Mouse (Mus musculus): ENCODE measurements around the gene Lztfl1. TPM values are rescaled to one million over a fixed set of nuclear protein-coding genes. Genes with fewer than 3 reads are reported as not detected.
A peak's percentile ranks its signal among the peaks of the same experiment; 100 is the strongest.
"Not testable (repeated sequence)": the region's sequence is repeated elsewhere in the genome, so short reads cannot be mapped to it uniquely, and the experiment has no call there.

Gene Lztfl1
- polyA plus RNA-seq, 1 experiment = not detected

DNA sequence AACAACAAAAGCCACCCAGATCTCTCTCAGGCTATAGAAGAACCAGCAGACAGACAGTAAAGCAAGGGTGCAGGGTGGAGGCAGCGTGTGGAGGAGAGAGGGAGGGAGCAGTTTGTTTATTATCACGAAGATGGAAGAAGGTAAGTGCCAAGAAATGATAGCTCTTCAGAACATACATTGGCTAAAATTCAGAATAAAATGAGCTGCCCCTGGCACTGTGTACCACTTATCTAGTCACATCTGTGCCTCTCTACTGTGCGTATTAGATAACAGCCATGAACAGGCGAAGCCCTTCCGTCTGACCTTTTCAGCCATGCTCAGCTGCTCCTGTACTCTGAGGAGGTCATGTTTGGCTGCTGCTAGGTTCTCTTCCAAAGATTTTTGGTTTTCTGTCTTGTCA lies 15.7 kb downstream of the Lztfl1 start:
- no peak overlapping the region for H3K4me3 ChIP-seq (ENCODE audit: insufficient read depth, low read depth, low read length)
- H3K4me1 ChIP-seq (ENCODE audit: control insufficient read depth, insufficient read depth, low read length) = no peaks in the 10 kb centered on the region
- TF ChIP-seq CTCF (IDR thresholded peaks at IDR 0.05; ENCODE audit: insufficient read depth, low read depth, low read length) (no peak), POLR2A (IDR thresholded peaks at IDR 0.05; ENCODE audit: insufficient read depth, low read depth, low read length) (no peak)
- no peak overlapping the region for H3K27ac ChIP-seq (ENCODE audit: insufficient read depth, low read depth, low read length)
- 93% methylated on average over 5 of the region's 5 CpGs for WGBS

DNA sequence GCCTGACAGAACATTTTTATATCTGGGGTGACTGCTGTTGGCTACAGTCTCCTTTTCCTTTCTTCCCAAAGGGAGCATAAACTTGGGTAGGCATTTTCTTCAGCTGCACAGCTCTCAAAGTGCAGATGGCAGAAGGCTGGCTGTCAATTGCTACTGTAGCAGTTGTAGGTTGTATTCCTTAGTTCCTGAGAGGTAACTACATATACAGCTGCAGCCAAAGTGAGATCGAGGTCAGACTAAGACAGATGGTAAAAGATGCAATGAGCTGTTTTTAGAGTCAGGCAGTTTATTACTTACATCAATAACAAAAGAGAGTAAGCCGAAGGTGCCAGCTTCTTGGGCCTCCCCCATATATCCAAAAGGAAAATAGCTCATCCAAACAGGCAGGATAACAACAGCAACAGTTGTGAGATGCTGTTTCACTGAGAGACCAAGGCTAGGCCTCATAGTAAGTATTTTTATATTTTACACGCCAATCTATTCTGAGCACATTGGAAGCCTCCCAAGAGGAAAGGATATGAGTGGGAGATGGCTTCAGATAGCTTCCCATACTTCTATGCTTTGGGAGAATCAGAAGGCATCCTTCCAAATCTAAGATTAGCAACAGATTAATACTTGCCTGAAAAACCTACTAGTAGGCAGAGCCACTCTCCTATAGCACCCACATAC lies 21.7 kb downstream of the Lztfl1 start:
- Histone ChIP-seq H3K4me3 (ENCODE audit: insufficient read depth, low read depth, low read length) (no peak overlapping the region), H3K27ac (ENCODE audit: insufficient read depth, low read depth, low read length) (no peak overlapping the region), H3K4me1 (ENCODE audit: control insufficient read depth, insufficient read depth, low read length) (no peaks in the 10 kb centered on the region)
- no peak for TF ChIP-seq POLR2A (IDR thresholded peaks at IDR 0.05; ENCODE audit: insufficient read depth, low read depth, low read length)
- TF ChIP-seq CTCF (IDR thresholded peaks at IDR 0.05; ENCODE audit: insufficient read depth, low read depth, low read length) = no peak
- 64% methylated on average over 3 of the region's 3 CpGs for WGBS

DNA sequence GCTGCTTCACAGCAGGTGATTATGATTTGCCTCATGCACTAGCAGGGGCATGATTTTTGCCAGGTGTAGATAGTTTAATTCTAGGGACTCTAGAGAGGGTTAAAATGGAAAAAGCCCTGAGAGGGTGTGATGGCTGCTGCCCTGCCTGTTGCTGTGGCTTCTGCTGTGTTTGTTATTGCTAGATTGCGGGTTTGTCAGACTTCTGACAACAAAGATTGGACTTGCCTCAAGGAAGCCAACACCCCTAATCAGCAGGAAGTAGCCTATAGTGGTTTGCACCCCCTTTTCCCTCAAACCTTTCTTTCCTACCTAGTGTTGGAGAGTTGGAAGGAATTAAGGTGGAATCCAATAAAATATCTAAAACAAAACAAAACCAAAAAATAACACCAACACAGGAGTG lies 29.3 kb downstream of the Lztfl1 start:
- Histone ChIP-seq H3K27ac (ENCODE audit: insufficient read depth, low read depth, low read length) (no peak overlapping the region), H3K4me1 (ENCODE audit: control insufficient read depth, insufficient read depth, low read length) (no peaks in the 10 kb centered on the region), H3K4me3 (ENCODE audit: insufficient read depth, low read depth, low read length) (no peak overlapping the region)
- WGBS = 80% methylated on average over 1 of the region's 1 CpGs
- no peak for TF ChIP-seq POLR2A (IDR thresholded peaks at IDR 0.05; ENCODE audit: insufficient read depth, low read depth, low read length)
- no peak for TF ChIP-seq CTCF (IDR thresholded peaks at IDR 0.05; ENCODE audit: insufficient read depth, low read depth, low read length)

DNA sequence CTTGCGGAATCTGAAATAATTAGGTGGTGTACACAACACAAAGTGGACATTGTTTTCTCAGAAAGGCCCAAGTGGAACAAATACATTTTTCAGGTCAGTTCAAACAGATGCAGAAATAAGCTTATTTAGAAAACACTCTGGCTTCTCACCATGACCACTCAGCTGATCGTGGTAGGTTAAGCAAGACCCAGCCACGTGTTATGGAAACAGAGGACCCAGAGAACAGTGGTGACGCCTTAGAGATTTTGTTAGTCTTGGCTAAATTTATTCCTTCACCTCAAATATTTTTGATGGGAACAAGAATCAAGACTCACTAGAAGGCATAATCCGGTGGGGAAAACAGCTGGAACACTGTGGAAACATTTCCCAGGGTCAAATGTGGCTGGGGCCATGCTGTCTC lies 31.3 kb downstream of the Lztfl1 start:
- no peak overlapping the region for H3K27ac ChIP-seq (ENCODE audit: insufficient read depth, low read depth, low read length)
- H3K4me3 ChIP-seq (ENCODE audit: insufficient read depth, low read depth, low read length) = no peak overlapping the region
- 72% methylated on average over 5 of the region's 5 CpGs for WGBS
- TF ChIP-seq POLR2A (IDR thresholded peaks at IDR 0.05; ENCODE audit: insufficient read depth, low read depth, low read length) (no peak), CTCF (IDR thresholded peaks at IDR 0.05; ENCODE audit: insufficient read depth, low read depth, low read length) (no peak)
- H3K4me1 ChIP-seq (ENCODE audit: control insufficient read depth, insufficient read depth, low read length) = no peaks in the 10 kb centered on the region

DNA sequence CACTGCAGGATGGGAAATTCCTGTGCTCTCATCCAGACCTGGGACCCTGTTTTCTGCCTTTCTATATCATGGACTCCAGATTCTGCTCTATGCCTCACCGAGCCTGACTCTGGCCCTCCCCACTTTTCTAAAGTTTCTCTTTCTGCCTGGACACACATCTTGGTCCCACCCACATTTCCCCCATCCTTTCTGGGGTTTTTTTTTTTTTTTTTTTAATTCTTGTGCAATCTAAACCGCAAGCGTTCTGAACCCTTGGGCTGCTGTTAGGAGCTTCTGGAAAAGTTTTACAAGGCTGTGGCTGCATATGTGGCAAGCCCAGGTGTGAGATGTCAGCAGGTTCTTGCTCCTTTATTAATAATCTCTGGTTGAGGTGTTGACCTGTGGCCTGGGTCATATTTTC lies 33.8 kb downstream of the Lztfl1 start:
- no peak overlapping the region for H3K4me3 ChIP-seq (ENCODE audit: insufficient read depth, low read depth, low read length)
- TF ChIP-seq CTCF (IDR thresholded peaks at IDR 0.05; ENCODE audit: insufficient read depth, low read depth, low read length) (no peak), POLR2A (IDR thresholded peaks at IDR 0.05; ENCODE audit: insufficient read depth, low read depth, low read length) (no peak)
- 63% methylated on average over 3 of the region's 3 CpGs for WGBS
- H3K4me1 ChIP-seq (ENCODE audit: control insufficient read depth, insufficient read depth, low read length) = peaks cover 2% of the 10 kb centered on the region
- no peak overlapping the region for H3K27ac ChIP-seq (ENCODE audit: insufficient read depth, low read depth, low read length)

DNA sequence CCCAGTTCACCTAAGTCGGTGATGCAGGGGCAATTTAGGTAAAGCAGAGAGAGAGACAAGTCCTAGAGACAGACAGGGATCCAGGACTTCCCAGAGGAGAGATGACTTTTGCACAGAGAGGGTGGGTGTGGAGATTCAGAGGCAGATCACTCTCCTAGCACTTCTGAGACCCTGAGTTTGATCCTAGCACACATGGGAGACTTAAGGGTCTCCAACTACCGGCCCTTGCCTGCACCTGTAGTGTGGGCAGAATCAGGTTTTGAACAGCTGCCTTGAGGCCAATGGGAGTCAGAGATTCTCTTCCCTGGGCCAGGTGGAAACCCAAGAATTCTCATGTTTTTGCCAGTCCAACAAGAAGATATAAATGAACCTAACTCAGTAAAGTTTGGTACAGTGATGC lies 38.3 kb downstream of the Lztfl1 start:
- Histone ChIP-seq H3K27ac (ENCODE audit: insufficient read depth, low read depth, low read length) (no peak overlapping the region), H3K4me3 (ENCODE audit: insufficient read depth, low read depth, low read length) (no peak overlapping the region), H3K4me1 (ENCODE audit: control insufficient read depth, insufficient read depth, low read length) (peaks cover 8% of the 10 kb centered on the region)
- TF ChIP-seq CTCF (IDR thresholded peaks at IDR 0.05; ENCODE audit: insufficient read depth, low read depth, low read length) (no peak), POLR2A (IDR thresholded peaks at IDR 0.05; ENCODE audit: insufficient read depth, low read depth, low read length) (no peak)
- WGBS = 56% methylated on average over 2 of the region's 2 CpGs

DNA sequence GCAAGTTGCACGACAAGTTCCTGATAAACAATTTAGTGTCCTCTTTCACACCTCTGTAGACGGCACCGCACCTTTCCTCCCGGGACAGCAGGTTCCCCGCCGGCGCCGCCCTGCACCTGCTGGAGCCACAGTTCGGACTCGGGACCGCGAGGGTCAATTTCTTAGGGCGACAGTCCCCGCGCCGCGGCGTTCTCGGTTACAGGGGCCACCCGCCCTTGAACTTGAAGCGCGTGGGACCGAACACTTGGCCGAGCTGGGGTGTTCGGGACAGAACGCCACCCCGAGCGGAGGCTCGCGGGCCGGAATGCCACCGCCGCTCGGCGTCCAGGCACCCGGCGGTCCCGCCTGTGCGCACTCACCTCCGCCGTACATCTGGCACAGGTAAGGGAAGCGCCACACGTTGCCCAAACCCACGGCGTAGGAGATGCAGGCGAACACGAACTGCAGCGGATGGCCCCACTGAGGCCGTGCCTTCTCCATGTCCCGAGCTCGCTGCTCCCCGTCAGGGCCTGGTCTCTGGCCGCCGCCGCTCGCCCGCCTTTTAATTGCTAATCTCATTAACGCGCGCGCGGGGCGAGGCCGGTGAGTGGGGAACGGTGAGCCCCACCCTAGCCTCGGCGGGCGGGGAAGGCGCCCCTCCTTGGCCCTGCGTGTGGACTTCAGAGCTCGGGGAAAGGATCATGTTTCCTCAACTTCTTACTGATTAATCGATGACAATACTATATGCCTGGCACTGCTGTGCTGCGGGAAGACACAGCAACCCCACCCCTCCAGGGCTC lies 39.0 kb downstream of the Lztfl1 start, which contains the start of the genes Ccr9 and Slc6a20a:
Ccr9 (plus strand) TSS at position 113 of the 779 bp plus-strand sequence.
Slc6a20a (minus strand) TSS at position 559 of the 779 bp plus-strand sequence.
- peaks cover 8% of the 10 kb centered on the region for H3K4me1 ChIP-seq (ENCODE audit: control insufficient read depth, insufficient read depth, low read length)
- WGBS = 1% methylated on average over 73 of the region's 73 CpGs
- peak within 1 kb of the TSS; percentile 37 for H3K4me3 ChIP-seq (ENCODE audit: insufficient read depth, low read depth, low read length)
- no peak within 1 kb of the TSS for H3K27ac ChIP-seq (ENCODE audit: insufficient read depth, low read depth, low read length)
- TF ChIP-seq POLR2A (IDR thresholded peaks at IDR 0.05; ENCODE audit: insufficient read depth, low read depth, low read length) = no peak
- TF ChIP-seq CTCF (IDR thresholded peaks at IDR 0.05; ENCODE audit: insufficient read depth, low read depth, low read length) = no peak

DNA sequence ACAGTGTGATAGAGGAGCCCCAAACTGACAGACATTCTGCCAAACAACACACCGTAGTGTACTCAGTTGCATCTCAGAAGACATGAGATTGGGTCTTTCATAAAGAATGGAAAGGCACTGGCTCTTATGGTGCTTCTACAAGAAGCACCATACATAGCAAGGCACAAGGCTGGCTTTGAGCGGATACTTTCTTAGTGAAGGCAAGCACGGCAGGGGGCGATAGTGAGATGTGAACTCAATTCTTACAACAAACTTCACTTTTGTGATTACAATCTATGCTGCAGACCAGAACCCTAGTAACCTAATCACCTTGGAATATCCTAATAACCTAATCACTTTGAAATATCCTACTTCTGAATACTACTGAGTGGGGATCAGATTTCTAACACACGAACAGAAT lies 51.9 kb downstream of the Lztfl1 start:
- Histone ChIP-seq H3K4me1 (ENCODE audit: control insufficient read depth, insufficient read depth, low read length) (no peaks in the 10 kb centered on the region), H3K4me3 (ENCODE audit: insufficient read depth, low read depth, low read length) (no peak overlapping the region), H3K27ac (ENCODE audit: insufficient read depth, low read depth, low read length) (no peak overlapping the region)
- TF ChIP-seq POLR2A (IDR thresholded peaks at IDR 0.05; ENCODE audit: insufficient read depth, low read depth, low read length) = no peak
- TF ChIP-seq CTCF (IDR thresholded peaks at IDR 0.05; ENCODE audit: insufficient read depth, low read depth, low read length) = no peak
- 50% methylated on average over 5 of the region's 5 CpGs for WGBS

DNA sequence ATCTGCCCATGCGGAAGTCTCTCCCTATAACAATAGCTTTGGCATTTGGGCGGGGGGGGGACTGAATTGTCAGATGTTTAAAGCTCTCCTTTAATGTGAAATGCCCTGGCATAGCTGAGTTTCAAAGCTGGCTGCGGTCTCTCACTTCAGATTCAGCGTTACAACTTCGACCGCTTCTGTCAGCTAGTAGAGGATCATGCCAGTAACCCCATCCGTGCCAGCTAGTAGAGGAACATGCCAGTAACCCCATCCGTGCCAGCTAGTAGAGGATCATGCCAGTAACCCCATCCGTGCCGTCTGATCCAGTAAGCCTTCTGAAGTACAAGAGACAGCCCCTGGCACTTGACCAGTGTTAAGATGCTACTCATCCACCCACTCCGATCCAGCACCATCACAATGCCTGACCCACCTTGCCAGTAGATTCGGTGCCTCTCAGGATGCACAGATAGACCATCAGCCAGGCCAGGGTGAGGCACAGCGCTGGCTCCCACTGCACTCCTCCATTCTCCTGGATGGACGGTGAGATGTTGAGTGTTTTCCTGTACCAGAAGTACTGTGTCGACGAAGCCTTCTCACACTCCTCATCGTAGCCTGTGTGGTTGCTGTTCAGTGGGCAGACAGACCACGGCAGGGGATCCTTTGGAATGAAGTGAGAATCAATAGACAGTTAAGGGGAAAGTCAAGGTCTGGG lies 57.4 kb downstream of the Lztfl1 start:
- 56% methylated on average over 18 of the region's 18 CpGs for WGBS
- not testable (repeated sequence) for H3K4me1 ChIP-seq (ENCODE audit: control insufficient read depth, insufficient read depth, low read length); H3K27ac ChIP-seq (ENCODE audit: insufficient read depth, low read depth, low read length); H3K4me3 ChIP-seq (ENCODE audit: insufficient read depth, low read depth, low read length)

All from olfactory bulb, adult 2 months (tissue).